Mouse (Mus musculus): ENCODE measurements around the gene Maz.

GRCm38 (mm10) chr7:127021563-127022527, 5.0 kb downstream of the Maz start:
- TF ChIP-seq CTCF (IDR thresholded peaks at IDR 0.05; ENCODE audit: low read depth) (no peak), EP300 (IDR thresholded peaks at IDR 0.05; ENCODE audit: low read depth) (no peak)

Data from heart, postnatal 0 days (tissue).